ENCODE assay signal across 9 mouse cellular contexts in genomic region chr11:102956962-102957614, GRCm38 (mm10). TPM values are rescaled to one million over a fixed set of nuclear protein-coding genes. Genes with fewer than 3 reads are reported as not detected.
DNase-seq lines count a peak whose midpoint lies in the region; ATAC-seq lines count a peak whose summit lies in the region.
"Had no signal": no experiment of that assay in that cellular context is flagged by ENCODE, and none has a peak within 500 bp of the region (broad histone marks: within the 10 kb centered on the region; RNA-seq: fewer than 3 reads in every experiment).

No protein-coding gene starts in this region.

- peak; percentile 25 for DNase-seq in liver
- DNase-seq in liver, embryonic 11.5 days (ENCODE audit: low spot score) = no peak
- DNase-seq in skeletal muscle tissue, adult 2 months (ENCODE audit: low read depth, low spot score) = peak; percentile 24
- DNase-seq in spleen, postnatal 14 days (ENCODE audit: low spot score in 2 of 2) = no peak
- no peak for DNase-seq in urinary bladder, postnatal 10 days (ENCODE audit: low spot score)
- no peak for DNase-seq in cerebellum, adult 11 months

- no peak overlapping the region for H3K4me2 ChIP-seq in liver, embryonic 11.5 days
- no peak overlapping the region for H3K4me2 ChIP-seq in forebrain, embryonic 16.5 days (ENCODE audit: low read length)
- H3K4me2 ChIP-seq in intestine, embryonic 15.5 days (replicated peaks) = peak overlapping the region; percentile 17; the same call in 1 of the 2 replicates

- no peak overlapping the region for H3K4me3 ChIP-seq in liver, embryonic 11.5 days (ENCODE audit: low read depth, low read length)
- no peak overlapping the region for H3K4me3 ChIP-seq in forebrain, embryonic 16.5 days (replicated peaks; ENCODE audit: low read length)
- H3K4me3 ChIP-seq in intestine, embryonic 15.5 days (replicated peaks) = no peak overlapping the region

- ATAC-seq in liver, embryonic 11.5 days (replicated peaks; ENCODE audit: low FRiP score) = no peak
- 0 out of 2 replicates have a peak, but pooled peaks have one; percentile 31 for ATAC-seq in forebrain, embryonic 16.5 days
- peak; percentile 85 for ATAC-seq in intestine, embryonic 15.5 days
- ATAC-seq: Patski had no signal

- no peaks in the 10 kb centered on the region for H3K4me1 ChIP-seq in liver, embryonic 11.5 days (replicated peaks; ENCODE audit: control insufficient read depth, insufficient read depth, low read length)
- peaks cover 12% of the 10 kb centered on the region for H3K4me1 ChIP-seq in forebrain, embryonic 16.5 days (replicated peaks; ENCODE audit: control insufficient read depth, insufficient read depth, low read length)
- peaks cover 37% of the 10 kb centered on the region for H3K4me1 ChIP-seq in intestine, embryonic 15.5 days (replicated peaks)

- H3K36me3 ChIP-seq in liver, embryonic 11.5 days (ENCODE audit: control insufficient read depth, insufficient read depth, low read length) = no peaks in the 10 kb centered on the region
- H3K36me3 ChIP-seq in forebrain, embryonic 16.5 days (ENCODE audit: control insufficient read depth, insufficient read depth) = no peaks in the 10 kb centered on the region
- H3K36me3 ChIP-seq in intestine, embryonic 15.5 days = no peaks in the 10 kb centered on the region

- peaks cover 19% of the 10 kb centered on the region for H3K27me3 ChIP-seq in liver, embryonic 11.5 days (replicated peaks; ENCODE audit: control insufficient read depth, insufficient read depth, low read length)
- H3K27me3 ChIP-seq in forebrain, embryonic 16.5 days (replicated peaks; ENCODE audit: control insufficient read depth, insufficient read depth, low read length) = no peaks in the 10 kb centered on the region
- H3K27me3 ChIP-seq in intestine, embryonic 15.5 days (replicated peaks) = 0 out of 2 replicates have a peak, but pooled peaks cover 6% of the 10 kb centered on the region
- H3K27me3 ChIP-seq: Patski had no signal

- H3K27ac ChIP-seq in liver, embryonic 11.5 days (ENCODE audit: low read depth, low read length) = no peak overlapping the region
- H3K27ac ChIP-seq in forebrain, embryonic 16.5 days (ENCODE audit: low read length) = no peak overlapping the region
- peak overlapping the region; percentile 82 for H3K27ac ChIP-seq in intestine, embryonic 15.5 days

- no peak overlapping the region for H3K9ac ChIP-seq in liver, embryonic 11.5 days (ENCODE audit: low read depth, low read length)
- H3K9ac ChIP-seq in forebrain, embryonic 16.5 days (replicated peaks; ENCODE audit: low read depth, low read length) = no peak overlapping the region; the same call in 1 of the 2 replicates
- H3K9ac ChIP-seq in intestine, embryonic 15.5 days = no peak overlapping the region; the same call in 1 of the 2 replicates

- 47% methylated on average over 16 of the region's 16 CpGs for WGBS in liver, embryonic 11.5 days
- 52% methylated on average over 16 of the region's 16 CpGs for WGBS in forebrain, embryonic 16.5 days
- 29% methylated on average over 16 of the region's 16 CpGs for WGBS in intestine, embryonic 15.5 days

- H3K9me3 ChIP-seq in liver, embryonic 11.5 days (ENCODE audit: control insufficient read depth, low read length) = no peaks in the 10 kb centered on the region
- H3K9me3 ChIP-seq in forebrain, embryonic 16.5 days (ENCODE audit: control insufficient read depth, low read length) = no peaks in the 10 kb centered on the region
- no peaks in the 10 kb centered on the region for H3K9me3 ChIP-seq in intestine, embryonic 15.5 days

RNA-seq across cellular contexts. Expression of gene C1ql1, which starts 10.6 kb away (rescaled TPM):
- 0.78 and 1.1 TPM in 2 replicates for polyA plus RNA-seq in liver, embryonic 11.5 days (2014; fragmentation: Nextera tagmentation; extraction: Ambion mirVana)
- polyA plus RNA-seq in forebrain, embryonic 16.5 days (2015; fragmentation: Nextera tagmentation; extraction: Ambion mirVana) = 1.4 TPM in 2 replicates
- 4.2 and 4.4 TPM in 2 replicates for polyA plus RNA-seq in intestine, embryonic 15.5 days (2015; fragmentation: Nextera tagmentation; extraction: Ambion mirVana)

RNA-seq across cellular contexts. Expression of gene Kif18b, which starts 32.2 kb away (rescaled TPM):
- 10.3 TPM in 2 replicates for polyA plus RNA-seq in liver, embryonic 11.5 days (2014; fragmentation: Nextera tagmentation; extraction: Ambion mirVana)
- 3.0 and 4.1 TPM in 2 replicates for polyA plus RNA-seq in forebrain, embryonic 16.5 days (2015; fragmentation: Nextera tagmentation; extraction: Ambion mirVana)
- polyA plus RNA-seq in intestine, embryonic 15.5 days (2015; fragmentation: Nextera tagmentation; extraction: Ambion mirVana) = 8.7 and 8.9 TPM in 2 replicates

RNA-seq across cellular contexts. Expression of gene Gfap, which starts 56.4 kb away (rescaled TPM):
- 2.4 and 2.8 TPM in 2 replicates for polyA plus RNA-seq in liver, embryonic 11.5 days (2014; fragmentation: Nextera tagmentation; extraction: Ambion mirVana)
- polyA plus RNA-seq in forebrain, embryonic 16.5 days (2015; fragmentation: Nextera tagmentation; extraction: Ambion mirVana) = 1.3 and 2.3 TPM in 2 replicates
- polyA plus RNA-seq in intestine, embryonic 15.5 days (2015; fragmentation: Nextera tagmentation; extraction: Ambion mirVana) = 0.20 and 0.36 TPM in 2 replicates

Comparison
In these comparisons a context has a peak if more than half of its experiments do, and no peak if none do; other contexts are left out.
1. DNase-seq: peak in liver (single experiment) and skeletal muscle tissue, adult 2 months (single experiment); none in liver, embryonic 11.5 days (single experiment), spleen, postnatal 14 days (0 of 2), urinary bladder, postnatal 10 days (single experiment) and cerebellum, adult 11 months (single experiment).